Mouse (Mus musculus): ENCODE measurements around the gene Mical2.

Gene Mical2

GRCm38 (mm10) chr7:112316239-112316638 lies 90.6 kb downstream of the Mical2 start:
- no peak for DNase-seq (ENCODE audit: low spot score in 2 of 2)

- no peak for DNase-seq (ENCODE audit: low spot score in 2 of 2)
These were observed 91.8 kb downstream of the Mical2 start for GRCm38 (mm10) chr7:112317491-112317890.

GRCm38 (mm10) chr7:112318306-112318705 lies 92.7 kb downstream of the Mical2 start:
- no peak for DNase-seq (ENCODE audit: low spot score in 2 of 2)

- DNase-seq (ENCODE audit: low spot score in 2 of 2): no peak
These were observed 93.8 kb downstream of the Mical2 start for GRCm38 (mm10) chr7:112319419-112319818.

GRCm38 (mm10) chr7:112320052-112320730 lies 94.5 kb downstream of the Mical2 start:
- no peak for DNase-seq (ENCODE audit: low spot score in 2 of 2)

- DNase-seq (ENCODE audit: low spot score in 2 of 2): no peak
These were observed 96.4 kb downstream of the Mical2 start for GRCm38 (mm10) chr7:112321798-112322794.

GRCm38 (mm10) chr7:112324577-112324976 lies 98.9 kb downstream of the Mical2 start:
- DNase-seq (ENCODE audit: low spot score in 2 of 2): no peak

GRCm38 (mm10) chr7:112326852-112327251 lies 101.2 kb downstream of the Mical2 start:
- DNase-seq (ENCODE audit: low spot score in 2 of 2): no peak

GRCm38 (mm10) chr7:112328969-112329368 lies 103.3 kb downstream of the Mical2 start:
- DNase-seq (ENCODE audit: low spot score in 2 of 2): peak in 1 of 2 experiments; percentile 13

GRCm38 (mm10) chr7:112329496-112329895 lies 103.8 kb downstream of the Mical2 start:
- no peak for DNase-seq (ENCODE audit: low spot score in 2 of 2)

GRCm38 (mm10) chr7:112330935-112331334 lies 105.3 kb downstream of the Mical2 start:
- DNase-seq (ENCODE audit: low spot score in 2 of 2): no peak

GRCm38 (mm10) chr7:112331804-112332203 lies 106.1 kb downstream of the Mical2 start:
- no peak for DNase-seq (ENCODE audit: low spot score in 2 of 2)

GRCm38 (mm10) chr7:112332426-112332825 lies 106.8 kb downstream of the Mical2 start:
- no peak for DNase-seq (ENCODE audit: low spot score in 2 of 2)

GRCm38 (mm10) chr7:112333404-112333803 lies 107.7 kb downstream of the Mical2 start:
- DNase-seq (ENCODE audit: low spot score in 2 of 2): no peak

GRCm38 (mm10) chr7:112336213-112336631 lies 110.6 kb downstream of the Mical2 start:
- DNase-seq (ENCODE audit: low spot score in 2 of 2): no peak

GRCm38 (mm10) chr7:112336769-112337168 lies 111.1 kb downstream of the Mical2 start:
- no peak for DNase-seq (ENCODE audit: low spot score in 2 of 2)

GRCm38 (mm10) chr7:112337736-112338135 lies 112.1 kb downstream of the Mical2 start:
- DNase-seq (ENCODE audit: low spot score in 2 of 2): no peak

GRCm38 (mm10) chr7:112341052-112341451 lies 115.4 kb downstream of the Mical2 start:
- DNase-seq (ENCODE audit: low spot score in 2 of 2): no peak

GRCm38 (mm10) chr7:112345687-112346086 lies 120.0 kb downstream of the Mical2 start:
- DNase-seq (ENCODE audit: low spot score in 2 of 2): no peak

- DNase-seq (ENCODE audit: low spot score in 2 of 2): no peak
These were observed 125.9 kb downstream of the Mical2 start for GRCm38 (mm10) chr7:112351541-112351940.

- DNase-seq (ENCODE audit: low spot score in 2 of 2): no peak
These were observed 126.3 kb downstream of the Mical2 start for GRCm38 (mm10) chr7:112352005-112352404.

- DNase-seq (ENCODE audit: low spot score in 2 of 2): no peak
These were observed 127.4 kb downstream of the Mical2 start for GRCm38 (mm10) chr7:112353011-112353410.

- DNase-seq (ENCODE audit: low spot score in 2 of 2): no peak
These were observed 128.3 kb downstream of the Mical2 start for GRCm38 (mm10) chr7:112353939-112354338.

Data from spleen, postnatal 14 days (tissue).